Mouse (Mus musculus) ES-E14 (cell line): ENCODE data around the gene Gm21497. TPM values are rescaled to one million over a fixed set of nuclear protein-coding genes. Genes with fewer than 3 reads are reported as not detected.
"Not testable (repeated sequence)": the region's sequence is repeated elsewhere in the genome, so short reads cannot be mapped to it uniquely, and the experiment has no call there.

Experiments
- DNase-seq: peaks from one replicate; pipeline ENCODE4 v3.0.0-alpha.2; 2013; ENCODE audit warnings: low read depth, low spot score
- H3K27ac ChIP-seq: 2 replicates; pipeline ENCODE4 v1.5.1; 2012; ENCODE audit warnings: low read depth, mild to moderate bottlenecking, low read length, moderate library complexity, mixed read lengths; ENCODE audit not compliant: poor library complexity, insufficient read depth, severe bottlenecking
- H3K36me3 ChIP-seq: 2 replicates; pipeline ENCODE4 v1.6.1; 2012; ENCODE audit warnings: mild to moderate bottlenecking, low read length, moderate library complexity, mixed read lengths; ENCODE audit not compliant: control insufficient read depth, poor library complexity, insufficient read depth, severe bottlenecking
- H3K4me1 ChIP-seq, 2 experiments: fragments of 150-350 bp in 1 of 2; sonication (generic) in 1 of 2; 2 replicates each; pipeline ENCODE4 v1.6.1; 2012; ENCODE audit warnings: low read length in 2 of 2, mild to moderate bottlenecking in 1 of 2, mixed read lengths in 1 of 2; ENCODE audit not compliant: control insufficient read depth in 2 of 2, insufficient read depth in 2 of 2, poor library complexity in 1 of 2
- H3K4me3 ChIP-seq, 2 experiments: fragments of 150-350 bp in 1 of 2; sonication (generic) in 1 of 2; 2 replicates each; pipeline ENCODE4 v1.5.1; 2012; ENCODE audit warnings: low read length in 2 of 2, low read depth in 1 of 2, mild to moderate bottlenecking in 1 of 2, mixed read lengths in 1 of 2; ENCODE audit not compliant: insufficient read depth in 1 of 2, poor library complexity in 1 of 2, severe bottlenecking in 1 of 2
- H3K9ac ChIP-seq: 2 replicates; pipeline ENCODE4 v1.6.1; 2012; ENCODE audit warnings: low read depth, mild to moderate bottlenecking, low read length, mixed read lengths; ENCODE audit not compliant: poor library complexity, insufficient read depth, severe bottlenecking
- H3K9me3 ChIP-seq: fragments of 150-350 bp; sonication (generic); 2 replicates; pipeline ENCODE4 v1.6.1; 2012; ENCODE audit warnings: low read depth, mild to moderate bottlenecking, low read length; ENCODE audit not compliant: control insufficient read depth, insufficient read depth
- in situ Hi-C, 2 experiments: fragments of 600-800 bp; cut with MboI; formaldehyde crosslinking; loops; one replicate each; pipeline ENCODE4 v1.15.1; 2025; ENCODE audit warnings: low sequenced_read_pairs in 2 of 2, inconsistent platforms in 1 of 2; ENCODE audit not compliant: unreplicated experiment in 2 of 2
- total RNA-seq: library from RNA; depleted of rRNA; stranded (reverse); fragments of 300-350 nt; gene quantifications from 2 replicates; pipeline ENCODE4 v1.2.3, GENCODE M21; 2012; rRNA removed

Gm21497 gene
- total RNA-seq = not detected in 2 replicates

- H3K9me3 ChIP-seq, in situ Hi-C loops: not testable (repeated sequence)
These were observed at the start of gene Gm21497 for GRCm38 (mm10) chrY:61646446-61646845. TSS of gene Gm21497 (plus strand) at chrY:61646746.

More at GRCm38 (mm10) chrY:61646446-61646845, at the start of gene Gm21497:
- H3K4me1 ChIP-seq, H3K36me3 ChIP-seq, DNase-seq, H3K27ac ChIP-seq, H3K9ac ChIP-seq, H3K4me3 ChIP-seq: not testable (repeated sequence)
